Comparison of ENCODE assay signal across 23 mouse cellular contexts in the genomic region with DNA sequence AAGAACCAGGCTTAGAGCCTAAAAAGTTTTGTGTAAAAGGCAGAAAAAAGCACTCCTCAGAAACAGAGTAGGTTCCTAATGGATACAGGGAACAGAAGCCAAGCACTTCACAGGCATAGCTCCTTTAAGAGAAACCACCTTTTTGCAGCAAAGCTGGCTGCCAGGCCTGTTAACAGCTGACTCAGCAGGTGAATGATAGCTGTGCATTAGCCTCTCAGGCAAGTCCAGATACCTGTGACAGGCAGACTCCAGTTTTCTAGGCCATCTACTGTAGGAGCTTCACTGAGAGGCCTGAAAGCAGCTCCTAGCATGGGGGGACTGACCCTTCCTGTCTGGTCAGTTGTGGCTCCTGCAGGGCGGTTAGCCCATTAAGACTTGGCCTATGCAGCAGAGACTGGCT. TPM values are rescaled to one million over a fixed set of nuclear protein-coding genes. Genes with fewer than 3 reads are reported as not detected.
DNase-seq lines count a peak whose midpoint lies in the region; ATAC-seq and TF ChIP-seq lines count a peak whose summit lies in the region.
"Had no signal": no experiment of that assay in that cellular context is flagged by ENCODE, and none has a peak within 500 bp of the region (broad histone marks: within the 10 kb centered on the region; RNA-seq: fewer than 3 reads in every experiment).

No protein-coding gene starts in this region.

- no peaks in the 10 kb centered on the region for H3K36me3 ChIP-seq in hindbrain, postnatal 0 days (ENCODE audit: insufficient read depth, low read length)
- H3K36me3 ChIP-seq in hindbrain, embryonic 11.5 days (ENCODE audit: control insufficient read depth, insufficient read depth, low read length), result no peaks in the 10 kb centered on the region
- no peaks in the 10 kb centered on the region for H3K36me3 ChIP-seq in CH12.LX (replicated peaks in 1 of 2; ENCODE audit: control insufficient read depth in 1 of 2, insufficient read depth in 1 of 2, low read length in 1 of 2)
- H3K36me3 ChIP-seq: embryonic facial prominence, embryonic 12.5 days; heart, embryonic 13.5 days; hindbrain, embryonic 12.5 days had no signal

- H3K9me3 ChIP-seq in hindbrain, postnatal 0 days (ENCODE audit: low read length), result no peaks in the 10 kb centered on the region
- no peaks in the 10 kb centered on the region for H3K9me3 ChIP-seq in hindbrain, embryonic 11.5 days (ENCODE audit: control insufficient read depth, low read length)
- no peaks in the 10 kb centered on the region for H3K9me3 ChIP-seq in CH12.LX (replicated peaks; ENCODE audit: low read length)
- H3K9me3 ChIP-seq: embryonic facial prominence, embryonic 12.5 days; forebrain, embryonic 13.5 days; heart, embryonic 13.5 days; hindbrain, embryonic 12.5 days had no signal

- H3K4me3 ChIP-seq in hindbrain, postnatal 0 days (ENCODE audit: low read length), result no peak overlapping the region
- no peak overlapping the region for H3K4me3 ChIP-seq in hindbrain, embryonic 11.5 days (ENCODE audit: low read depth, low read length)
- H3K4me3 ChIP-seq in CH12.LX (replicated peaks in 1 of 3; ENCODE audit: low read depth in 2 of 3, low read length in 2 of 3, poor library complexity in 1 of 3), result no peak overlapping the region
- H3K4me3 ChIP-seq: embryonic facial prominence, embryonic 12.5 days; forebrain, embryonic 13.5 days; heart, embryonic 13.5 days; hindbrain, embryonic 12.5 days had no signal

- H3K27ac ChIP-seq in hindbrain, postnatal 0 days, result no peak overlapping the region
- H3K27ac ChIP-seq in hindbrain, embryonic 11.5 days (ENCODE audit: low read depth, low read length), result no peak overlapping the region
- H3K27ac ChIP-seq in CH12.LX (ENCODE audit: insufficient read depth, low read depth), result no peak overlapping the region
- H3K27ac ChIP-seq: embryonic facial prominence, embryonic 12.5 days; forebrain, embryonic 13.5 days; heart, embryonic 13.5 days; hindbrain, embryonic 12.5 days had no signal

- H3K4me2 ChIP-seq in hindbrain, postnatal 0 days (ENCODE audit: low read depth, low read length), result no peak overlapping the region
- no peak overlapping the region for H3K4me2 ChIP-seq in hindbrain, embryonic 11.5 days (replicated peaks; ENCODE audit: low read depth, low read length)
- H3K4me2 ChIP-seq in CH12.LX (ENCODE audit: insufficient read depth, low read depth, poor library complexity, severe bottlenecking), result no peak overlapping the region
- H3K4me2 ChIP-seq: embryonic facial prominence, embryonic 12.5 days; forebrain, embryonic 13.5 days; heart, embryonic 13.5 days; hindbrain, embryonic 12.5 days had no signal

- in situ Hi-C loops in CH12.LX (cut with MboI; ENCODE audit: low pct_ligation_motif_present, low pct_unique_long_range_greater_than_20kb, low sequenced_read_pairs), result loop anchor here (10.0 kb wide), 1 partner anchor 74 kb away; no protein-coding TSS in a partner anchor

- no peak for TF ChIP-seq CTCF in hindbrain, postnatal 0 days (IDR thresholded peaks at IDR 0.05; ENCODE audit: low read depth)
- no peak for TF ChIP-seq CTCF in CH12.LX (conservative IDR thresholded peaks at IDR 0.05 in 1 of 2, IDR thresholded peaks at IDR 0.05 in 1 of 2; ENCODE audit: low read depth in 2 of 2, low read length in 2 of 2)
- no peak for TF ChIP-seq CTCF in brain, embryonic 14.5 days (IDR thresholded peaks at IDR 0.05; ENCODE audit: borderline replicate concordance, extremely low read depth, insufficient read depth, insufficient read length)

- dilution Hi-C loops in CH12.LX (cut with MboI; ENCODE audit: extremely low pct_ligation_motif_present, extremely low pct_unique_long_range_greater_than_20kb, low sequenced_read_pairs), result no loop called here

- no peaks in the 10 kb centered on the region for H3K27me3 ChIP-seq in hindbrain, postnatal 0 days (ENCODE audit: insufficient read depth, low read length)
- H3K27me3 ChIP-seq in hindbrain, embryonic 11.5 days (ENCODE audit: control insufficient read depth, insufficient read depth, low read length), result no peaks in the 10 kb centered on the region
- no peaks in the 10 kb centered on the region for H3K27me3 ChIP-seq in CH12.LX (replicated peaks)
- H3K27me3 ChIP-seq: embryonic facial prominence, embryonic 12.5 days; forebrain, embryonic 13.5 days; heart, embryonic 13.5 days; hindbrain, embryonic 12.5 days had no signal

- 78% methylated on average over 1 of the region's 1 CpGs for WGBS in hindbrain, postnatal 0 days
- WGBS in hindbrain, embryonic 11.5 days, result 40% methylated on average over 1 of the region's 1 CpGs

- DNase-seq in hindbrain, postnatal 0 days (ENCODE audit: low spot score), result no peak
- DNase-seq in hindbrain, embryonic 11.5 days (ENCODE audit: low spot score), result no peak
- DNase-seq in A20 (ENCODE audit: low read depth, low spot score), result peak; percentile 28
- DNase-seq in CH12.LX (ENCODE audit: extremely low read depth), result no peak
- DNase-seq in brain, embryonic 14.5 days (ENCODE audit: low read depth), result peak; percentile 6
- DNase-seq in kidney, adult 18-20 months, result no peak
- DNase-seq: adrenal gland, adult 8-10 months; adrenal gland, postnatal 36 days; B cell, adult 2 months; cerebellum, adult 11-12 months; cerebellum, adult 9-10 months; cerebellum, postnatal 25 days; forebrain, postnatal 0 days; gastrocnemius, postnatal 10 days; heart, adult 11 months; heart, postnatal 36 days; kidney, adult 11 months had no signal

- no peaks in the 10 kb centered on the region for H3K79me2 ChIP-seq in CH12.LX (replicated peaks; ENCODE audit: control insufficient read depth, extremely low read depth, insufficient read depth, poor library complexity, severe bottlenecking)

- no peak for TF ChIP-seq POLR2A in CH12.LX (IDR thresholded peaks at IDR 0.05; ENCODE audit: low read depth, low read length)
- TF ChIP-seq POLR2A in brain, embryonic 14.5 days (IDR thresholded peaks at IDR 0.05; ENCODE audit: borderline replicate concordance, extremely low read depth, insufficient read depth, insufficient read length, poor library complexity, severe bottlenecking), result no peak

- no peak overlapping the region for H3K9ac ChIP-seq in hindbrain, postnatal 0 days (replicated peaks; ENCODE audit: low read length)
- no peak overlapping the region for H3K9ac ChIP-seq in hindbrain, embryonic 11.5 days (ENCODE audit: low read depth, low read length)
- no peak overlapping the region for H3K9ac ChIP-seq in CH12.LX (ENCODE audit: insufficient read depth, low read depth)
- H3K9ac ChIP-seq: embryonic facial prominence, embryonic 12.5 days; forebrain, embryonic 13.5 days; forebrain, postnatal 0 days; heart, embryonic 13.5 days; hindbrain, embryonic 12.5 days had no signal

- 0 out of 2 replicates have a peak, but pooled peaks have one; percentile 47 for ATAC-seq in hindbrain, postnatal 0 days
- ATAC-seq in hindbrain, embryonic 11.5 days (ENCODE audit: low FRiP score), result no peak
- ATAC-seq: CD4-positive, CD25-positive, alpha-beta regulatory T cell, adult 4 months; forebrain, embryonic 13.5 days; forebrain, postnatal 0 days; hindbrain, embryonic 16.5 days had no signal

- TF ChIP-seq EP300 in CH12.LX (IDR thresholded peaks at IDR 0.05; ENCODE audit: low read length), result no peak

- no peaks in the 10 kb centered on the region for H3K4me1 ChIP-seq in hindbrain, postnatal 0 days (ENCODE audit: insufficient read depth, low read length)
- no peaks in the 10 kb centered on the region for H3K4me1 ChIP-seq in hindbrain, embryonic 11.5 days (replicated peaks; ENCODE audit: control insufficient read depth, insufficient read depth, low read length)
- H3K4me1 ChIP-seq in CH12.LX (ENCODE audit: control insufficient read depth in 1 of 2, insufficient read depth in 2 of 2), result no peaks in the 10 kb centered on the region
- H3K4me1 ChIP-seq: embryonic facial prominence, embryonic 12.5 days; forebrain, embryonic 13.5 days; hindbrain, embryonic 12.5 days had no signal

- TF ChIP-seq RAD21 in CH12.LX (IDR thresholded peaks at IDR 0.05; ENCODE audit: low read depth, low read length), result no peak

TF ChIP-seq in CH12.LX, 34 proteins besides CTCF, POLR2A, EP300 and RAD21:
- TF ChIP-seq ELF1 (IDR thresholded peaks at IDR 0.05; ENCODE audit: low read depth, low read length), result no peak
- TF ChIP-seq POLR2AphosphoS2 (IDR thresholded peaks at IDR 0.05; ENCODE audit: low read depth, low read length), result no peak
- TF ChIP-seq TBP (conservative IDR thresholded peaks at IDR 0.05; ENCODE audit: low read depth, low read length), result no peak
- TF ChIP-seq CHD2 (IDR thresholded peaks at IDR 0.05; ENCODE audit: low read length), result no peak
- peak; percentile 66; the same call in 1 of the 2 replicates for TF ChIP-seq MAFK (IDR thresholded peaks at IDR 0.05; ENCODE audit: insufficient replicate concordance, low read length)
- no peak for TF ChIP-seq E2F4 (IDR thresholded peaks at IDR 0.05; ENCODE audit: insufficient replicate concordance, low read depth, low read length)

RNA-seq across cellular contexts. Expression of a gene that starts 28.7 kb away (rescaled TPM):
- total RNA-seq in hindbrain, postnatal 0 days (2014; rRNA removed), result 20.5 and 23.7 TPM in 2 replicates
- polyA plus RNA-seq in hindbrain, postnatal 0 days (2015; fragmentation: Nextera tagmentation; extraction: Ambion mirVana), result 23.5 and 23.7 TPM in 2 replicates
- polyA plus RNA-seq in hindbrain, embryonic 11.5 days (2014; fragmentation: Nextera tagmentation; extraction: Ambion mirVana), result 13.4 and 16.4 TPM in 2 replicates
- total RNA-seq in CH12.LX (2012; rRNA removed), result 3.8 and 4.2 TPM in 2 replicates
- total RNA-seq in CH12.LX (2014; rRNA removed), result 15.6 and 17.2 TPM in 2 replicates
- 7.4 TPM in 2 replicates for polyA plus RNA-seq in CH12.LX (2012; ENCODE audit: insufficient read length, low read depth)
- polyA plus RNA-seq in brain, embryonic 14.5 days (2012; rRNA removed), result 13.5 and 14.4 TPM in 2 replicates

Comparison
In these comparisons a context has a peak if more than half of its experiments do, and no peak if none do; other contexts are left out.
1. DNase-seq: peak in A20 (single experiment) and brain, embryonic 14.5 days (single experiment); none in hindbrain, postnatal 0 days (single experiment), hindbrain, embryonic 11.5 days (single experiment), CH12.LX (single experiment) and kidney, adult 18-20 months (single experiment).